Mouse (Mus musculus): Measurements from ENCODE around the gene Ager. TPM values are rescaled to one million over a fixed set of nuclear protein-coding genes. Genes with fewer than 3 reads are reported as not detected.

The Ager gene
- polyA plus RNA-seq, 1 experiment = 0.22 TPM

DNA sequence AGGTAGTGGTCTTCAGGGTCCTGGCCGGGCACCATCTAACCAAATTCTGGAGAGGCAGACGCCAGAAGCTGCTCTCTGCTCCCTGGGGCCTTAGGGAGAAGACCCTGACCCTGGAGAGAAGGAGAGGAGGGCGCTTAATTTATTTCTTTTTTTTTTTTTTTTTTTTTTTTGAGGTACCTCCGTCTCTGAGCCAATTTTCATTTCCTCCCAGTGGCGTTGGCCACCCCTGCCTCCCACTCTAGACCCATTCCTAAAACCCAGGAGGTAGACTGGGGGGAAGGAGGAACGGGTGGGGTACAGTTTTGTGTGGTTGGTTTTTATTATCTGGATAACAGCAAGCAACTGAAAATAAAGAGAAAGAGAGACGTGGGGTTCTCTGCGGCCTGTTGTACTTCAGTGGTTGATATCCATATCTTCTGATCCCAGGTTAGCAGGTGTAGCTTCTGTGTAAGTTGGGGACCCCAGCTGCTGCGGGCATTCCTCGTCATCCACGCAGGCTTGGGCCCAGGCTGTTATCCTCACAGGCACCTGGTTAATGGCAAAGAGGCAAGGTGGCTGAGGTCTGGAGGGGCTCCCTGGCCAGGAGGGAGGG lies 15.5 kb downstream of the Ager start:
- no peak for TF ChIP-seq CEBPB (IDR thresholded peaks at IDR 0.05; ENCODE audit: insufficient read depth, poor library complexity, severe bottlenecking)
- no peak for TF ChIP-seq TCF3 (IDR thresholded peaks at IDR 0.05; ENCODE audit: insufficient read length, low read depth)
- no peak overlapping the region for H3K4me2 ChIP-seq (ENCODE audit: low read depth)
- H3K4me3 ChIP-seq = no peak overlapping the region
- H3K27me3 ChIP-seq (ENCODE audit: control insufficient read depth, insufficient read depth, insufficient read length) = no peaks in the 10 kb centered on the region
- peaks cover 7% of the 10 kb centered on the region for H3K79me2 ChIP-seq (ENCODE audit: control insufficient read depth, insufficient read depth)
- H3ac ChIP-seq (ENCODE audit: control insufficient read depth, insufficient read length) = no peak overlapping the region
- H3K36me3 ChIP-seq (ENCODE audit: control insufficient read depth, insufficient read depth) = peaks cover 3% of the 10 kb centered on the region

- no peak overlapping the region for H3K4me2 ChIP-seq (ENCODE audit: low read depth)
- H3K79me2 ChIP-seq (ENCODE audit: control insufficient read depth, insufficient read depth) = peaks cover 3% of the 10 kb centered on the region
- no peaks in the 10 kb centered on the region for H3K27me3 ChIP-seq (ENCODE audit: control insufficient read depth, insufficient read depth, insufficient read length)
- TF ChIP-seq SRF (IDR thresholded peaks at IDR 0.05; ENCODE audit: control insufficient read depth, insufficient read length, low read depth) (no peak), CEBPB (IDR thresholded peaks at IDR 0.05; ENCODE audit: insufficient read depth, poor library complexity, severe bottlenecking) (no peak), MYOD1 (IDR thresholded peaks at IDR 0.05; ENCODE audit: control insufficient read depth in 1 of 3, insufficient read length in 2 of 3, low read depth in 2 of 3) (no peak), POLR2A (IDR thresholded peaks at IDR 0.05; ENCODE audit: insufficient read length, low read depth) (no peak), MAX (IDR thresholded peaks at IDR 0.05; ENCODE audit: low read depth) (no peak), TCF12 (IDR thresholded peaks at IDR 0.05; ENCODE audit: insufficient read depth, poor library complexity, severe bottlenecking) (no peak), REST (IDR thresholded peaks at IDR 0.05; ENCODE audit: insufficient read depth, insufficient read length) (no peak), MYOG (IDR thresholded peaks at IDR 0.05; ENCODE audit: control insufficient read depth in 1 of 3, insufficient read depth in 1 of 3, insufficient read length in 2 of 3, low read depth in 2 of 3) (no peak), POLR2AphosphoS2 (IDR thresholded peaks at IDR 0.05; ENCODE audit: insufficient read length, low read depth) (no peak), USF1 (IDR thresholded peaks at IDR 0.05; ENCODE audit: low read depth) (no peak), TCF3 (IDR thresholded peaks at IDR 0.05; ENCODE audit: insufficient read length, low read depth) (no peak), E2F4 (IDR thresholded peaks at IDR 0.05; ENCODE audit: insufficient read depth) (no peak)
- H3K4me3 ChIP-seq = no peak overlapping the region
- peaks cover 3% of the 10 kb centered on the region for H3K36me3 ChIP-seq (ENCODE audit: control insufficient read depth, insufficient read depth)
- no peak overlapping the region for H3ac ChIP-seq (ENCODE audit: control insufficient read depth, insufficient read length)
Observed at GRCm38 (mm10) chr17:34613830-34614229, 16.2 kb downstream of the Ager start.

DNA sequence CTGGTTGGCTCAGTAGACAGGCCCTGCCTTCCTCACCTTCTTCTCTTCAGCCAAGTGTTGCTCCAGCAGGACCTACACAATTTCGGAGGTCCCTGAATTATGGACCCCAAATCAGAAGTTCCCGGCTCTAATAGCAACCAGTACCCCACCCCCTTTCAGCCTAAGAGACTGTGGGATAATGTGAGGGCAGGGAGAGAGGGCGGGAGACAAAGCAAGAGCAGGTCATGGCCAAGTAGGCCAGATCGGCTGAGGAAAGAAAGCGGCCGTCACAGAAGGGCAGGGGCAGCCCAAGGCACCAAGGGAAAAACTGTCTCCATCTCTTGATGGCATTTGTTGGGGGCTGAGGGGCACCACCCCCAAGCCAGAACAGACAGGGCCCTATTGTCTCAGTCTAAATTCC lies 18.2 kb downstream of the Ager start, which contains the start of gene Egfl8:
Gene Egfl8, minus strand, starts transcription at position 101 of the 400 bp plus-strand sequence.
- Histone ChIP-seq H3ac (ENCODE audit: control insufficient read depth, insufficient read length) (no peak within 1 kb of the TSS), H3K36me3 (ENCODE audit: control insufficient read depth, insufficient read depth) (peaks cover 3% of the 10 kb centered on the region), H3K27me3 (ENCODE audit: control insufficient read depth, insufficient read depth, insufficient read length) (no peaks in the 10 kb centered on the region), H3K79me2 (ENCODE audit: control insufficient read depth, insufficient read depth) (no peaks in the 10 kb centered on the region), H3K4me3 (no peak within 1 kb of the TSS), H3K4me2 (ENCODE audit: low read depth) (no peak within 1 kb of the TSS)
- TF ChIP-seq POLR2AphosphoS2 (IDR thresholded peaks at IDR 0.05; ENCODE audit: insufficient read length, low read depth) (no peak), TCF3 (IDR thresholded peaks at IDR 0.05; ENCODE audit: insufficient read length, low read depth) (no peak), REST (IDR thresholded peaks at IDR 0.05; ENCODE audit: insufficient read depth, insufficient read length) (no peak), TCF12 (IDR thresholded peaks at IDR 0.05; ENCODE audit: insufficient read depth, poor library complexity, severe bottlenecking) (no peak), MAX (IDR thresholded peaks at IDR 0.05; ENCODE audit: low read depth) (no peak), MYOD1 (IDR thresholded peaks at IDR 0.05; ENCODE audit: control insufficient read depth in 1 of 3, insufficient read length in 2 of 3, low read depth in 2 of 3) (no peak), SRF (IDR thresholded peaks at IDR 0.05; ENCODE audit: control insufficient read depth, insufficient read length, low read depth) (no peak), USF1 (IDR thresholded peaks at IDR 0.05; ENCODE audit: low read depth) (no peak), E2F4 (IDR thresholded peaks at IDR 0.05; ENCODE audit: insufficient read depth) (no peak), CEBPB (IDR thresholded peaks at IDR 0.05; ENCODE audit: insufficient read depth, poor library complexity, severe bottlenecking) (no peak), MYOG (IDR thresholded peaks at IDR 0.05; ENCODE audit: control insufficient read depth in 1 of 3, insufficient read depth in 1 of 3, insufficient read length in 2 of 3, low read depth in 2 of 3) (no peak), POLR2A (IDR thresholded peaks at IDR 0.05; ENCODE audit: insufficient read length, low read depth) (no peak)

GRCm38 (mm10) chr17:34618999-34619398 lies 21.3 kb downstream of the Ager start:
- no peak overlapping the region for H3K4me2 ChIP-seq (ENCODE audit: low read depth)
- no peaks in the 10 kb centered on the region for H3K27me3 ChIP-seq (ENCODE audit: control insufficient read depth, insufficient read depth, insufficient read length)
- no peaks in the 10 kb centered on the region for H3K36me3 ChIP-seq (ENCODE audit: control insufficient read depth, insufficient read depth)
- H3K4me3 ChIP-seq = no peak overlapping the region
- TF ChIP-seq REST (IDR thresholded peaks at IDR 0.05; ENCODE audit: insufficient read depth, insufficient read length) (no peak), USF1 (IDR thresholded peaks at IDR 0.05; ENCODE audit: low read depth) (no peak), E2F4 (IDR thresholded peaks at IDR 0.05; ENCODE audit: insufficient read depth) (no peak), TCF3 (IDR thresholded peaks at IDR 0.05; ENCODE audit: insufficient read length, low read depth) (no peak), MYOG (IDR thresholded peaks at IDR 0.05; ENCODE audit: control insufficient read depth in 1 of 3, insufficient read depth in 1 of 3, insufficient read length in 2 of 3, low read depth in 2 of 3) (no peak), CEBPB (IDR thresholded peaks at IDR 0.05; ENCODE audit: insufficient read depth, poor library complexity, severe bottlenecking) (no peak), SRF (IDR thresholded peaks at IDR 0.05; ENCODE audit: control insufficient read depth, insufficient read length, low read depth) (no peak)
- no peak overlapping the region for H3ac ChIP-seq (ENCODE audit: control insufficient read depth, insufficient read length)
- H3K79me2 ChIP-seq (ENCODE audit: control insufficient read depth, insufficient read depth) = no peaks in the 10 kb centered on the region

DNA sequence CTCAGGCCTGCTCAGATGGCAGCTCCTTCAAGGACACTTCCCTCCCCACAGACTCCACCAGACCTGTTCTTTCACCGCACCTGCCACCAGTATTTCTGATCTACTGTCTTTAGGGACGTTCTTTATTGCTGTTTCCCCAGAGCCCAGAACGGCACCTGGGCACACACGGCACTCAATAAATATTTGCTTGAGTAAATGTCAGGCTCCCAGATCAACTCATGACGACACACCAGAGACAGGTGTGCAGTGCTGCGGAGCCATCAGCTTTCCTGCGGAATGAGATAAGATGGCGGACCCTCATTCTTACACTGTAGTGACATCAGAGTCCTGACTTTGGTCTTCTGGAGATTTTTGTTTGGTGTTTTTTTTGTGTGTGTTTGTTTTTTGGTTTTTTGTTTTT lies 23.3 kb downstream of the Ager start:
- Histone ChIP-seq H3K79me2 (ENCODE audit: control insufficient read depth, insufficient read depth) (no peaks in the 10 kb centered on the region), H3K4me3 (no peak overlapping the region), H3ac (ENCODE audit: control insufficient read depth, insufficient read length) (no peak overlapping the region), H3K27me3 (ENCODE audit: control insufficient read depth, insufficient read depth, insufficient read length) (no peaks in the 10 kb centered on the region), H3K4me2 (ENCODE audit: low read depth) (no peak overlapping the region), H3K36me3 (ENCODE audit: control insufficient read depth, insufficient read depth) (no peaks in the 10 kb centered on the region)
- TF ChIP-seq SRF (IDR thresholded peaks at IDR 0.05; ENCODE audit: control insufficient read depth, insufficient read length, low read depth) = no peak
- no peak for TF ChIP-seq POLR2A (IDR thresholded peaks at IDR 0.05; ENCODE audit: insufficient read length, low read depth)
- no peak for TF ChIP-seq MAX (IDR thresholded peaks at IDR 0.05; ENCODE audit: low read depth)
- no peak for TF ChIP-seq CEBPB (IDR thresholded peaks at IDR 0.05; ENCODE audit: insufficient read depth, poor library complexity, severe bottlenecking)
- no peak for TF ChIP-seq REST (IDR thresholded peaks at IDR 0.05; ENCODE audit: insufficient read depth, insufficient read length)
- no peak for TF ChIP-seq TCF12 (IDR thresholded peaks at IDR 0.05; ENCODE audit: insufficient read depth, poor library complexity, severe bottlenecking)
- no peak for TF ChIP-seq TCF3 (IDR thresholded peaks at IDR 0.05; ENCODE audit: insufficient read length, low read depth)
- TF ChIP-seq POLR2AphosphoS2 (IDR thresholded peaks at IDR 0.05; ENCODE audit: insufficient read length, low read depth) = no peak
- TF ChIP-seq E2F4 (IDR thresholded peaks at IDR 0.05; ENCODE audit: insufficient read depth) = no peak
- TF ChIP-seq USF1 (IDR thresholded peaks at IDR 0.05; ENCODE audit: low read depth) = no peak
- no peak for TF ChIP-seq MYOG (IDR thresholded peaks at IDR 0.05; ENCODE audit: control insufficient read depth in 1 of 3, insufficient read depth in 1 of 3, insufficient read length in 2 of 3, low read depth in 2 of 3)
- TF ChIP-seq MYOD1 (IDR thresholded peaks at IDR 0.05; ENCODE audit: control insufficient read depth in 1 of 3, insufficient read length in 2 of 3, low read depth in 2 of 3) = no peak
